ENCODE assay signal across 21 mouse cellular contexts in the genomic region with DNA sequence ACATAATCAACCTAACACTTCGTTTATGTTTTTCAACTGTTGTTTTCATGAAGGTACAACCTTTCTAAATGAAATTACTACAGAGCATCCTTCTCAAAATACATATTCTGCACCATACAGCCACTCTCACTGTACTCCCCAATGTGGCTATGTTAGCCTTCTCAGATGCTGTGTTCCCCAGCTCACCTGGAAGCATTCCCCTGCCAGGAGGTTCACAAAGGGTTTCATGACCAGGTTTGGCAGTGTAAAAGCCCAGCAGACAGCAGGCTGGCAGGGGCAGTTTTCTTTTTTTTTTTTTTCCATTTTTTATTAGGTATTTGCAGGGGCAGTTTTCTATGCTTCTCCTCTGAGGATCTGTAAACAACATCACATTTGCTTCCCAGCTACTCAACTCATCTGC.
DNase-seq lines count a peak whose midpoint lies in the region; ATAC-seq lines count a peak whose summit lies in the region.
"Had no signal": no experiment of that assay in that cellular context is flagged by ENCODE, and none has a peak within 500 bp of the region (broad histone marks: within the 10 kb centered on the region; RNA-seq: fewer than 3 reads in every experiment).

No protein-coding gene starts in this region.

- peak; percentile 96 for ATAC-seq in cerebellum, adult (ENCODE audit: insufficient number of reproducible peaks, low FRiP score, low TSS enrichment)
- ATAC-seq in erythroid progenitor cell, adult 5-6 weeks (replicated peaks; ENCODE audit: low FRiP score, poor library complexity, severe bottlenecking) = no peak
- ATAC-seq: activated CD4-positive, CD25-positive, alpha-beta regulatory T cell, adult 4 months; forebrain, embryonic 13.5 days; forebrain, embryonic 16.5 days; hindbrain, postnatal 0 days; intestine, postnatal 0 days had no signal

- DNase-seq in cerebellum, adult 8-10 months = no peak
- DNase-seq in cerebellum, adult 18-20 months = peak; percentile 36 to 67
- DNase-seq in cerebellum, adult 9-11 months = peak; percentile 55
- peak; percentile 40 to 57 for DNase-seq in cerebellum, postnatal 25 days
- DNase-seq in gastrocnemius, adult 8-10 months (ENCODE audit: low spot score in 2 of 2) = no peak
- no peak for DNase-seq in testis, postnatal 10 days (ENCODE audit: low spot score)
- DNase-seq: adrenal gland, adult 8-10 months; adrenal gland, postnatal 25 days; gastrocnemius, adult 2 months; gastrocnemius, postnatal 25 days; heart, adult 2 months; heart, postnatal 14 days; heart, postnatal 4 days; kidney, adult 2 months had no signal

Comparison
In these comparisons a context has a peak if more than half of its experiments do, and no peak if none do; other contexts are left out.
1. DNase-seq: peak in cerebellum, adult 18-20 months (2 of 2), cerebellum, adult 9-11 months (single experiment) and cerebellum, postnatal 25 days (2 of 2); none in cerebellum, adult 8-10 months (single experiment), gastrocnemius, adult 8-10 months (0 of 2) and testis, postnatal 10 days (single experiment).